Mouse (Mus musculus): Measurements from ENCODE around the gene Gm11213.

GRCm38 (mm10) chr4:63567712-63568390 is 37.2 kb downstream of the Gm11213 start:
- TF ChIP-seq CTCF (IDR thresholded peaks at IDR 0.05; ENCODE audit: low read depth), result no peak
- TF ChIP-seq EP300 (IDR thresholded peaks at IDR 0.05; ENCODE audit: low read depth), result no peak
